Mouse (Mus musculus) urinary bladder, postnatal 14 days (tissue): ENCODE measurements around the gene Erc2.
A peak's percentile ranks its signal among the peaks of the same experiment; 100 is the strongest.

Experiments used
- DNase-seq: peaks from one replicate; pipeline ENCODE4 v3.0.0; 2021; ENCODE audit warnings: low spot score

Erc2 gene

DNA sequence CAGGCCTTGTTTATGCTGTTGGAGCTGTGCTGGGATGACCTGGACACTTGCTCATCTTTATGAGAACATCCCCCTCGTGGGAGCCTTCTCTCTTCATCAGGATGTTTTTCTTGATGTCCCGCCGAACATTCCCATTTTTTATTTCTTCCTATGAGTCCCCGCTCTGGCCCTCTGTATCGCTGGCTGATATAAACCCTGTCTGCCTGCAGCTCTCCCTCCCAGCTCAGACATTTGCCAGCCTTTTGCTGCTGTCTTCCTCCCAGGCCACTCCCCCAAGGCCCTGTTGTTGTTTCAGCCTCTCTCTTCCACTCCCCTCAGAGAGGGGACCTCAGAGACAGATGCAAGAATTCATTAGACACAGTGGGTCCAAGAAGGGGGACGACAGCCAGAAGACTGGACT is 823.5 kb downstream of the Erc2 start:
- no peak for DNase-seq

- no peak for DNase-seq
Observed at GRCm38 (mm10) chr14:28451771-28452170, 829.5 kb downstream of the Erc2 start.

- peak; percentile 52 for DNase-seq
Observed at GRCm38 (mm10) chr14:28456372-28457076, 834.3 kb downstream of the Erc2 start.

GRCm38 (mm10) chr14:28457428-28457827 is 835.2 kb downstream of the Erc2 start:
- DNase-seq, result no peak

- DNase-seq, result no peak
Observed at GRCm38 (mm10) chr14:28467956-28468355, 845.7 kb downstream of the Erc2 start.

DNA sequence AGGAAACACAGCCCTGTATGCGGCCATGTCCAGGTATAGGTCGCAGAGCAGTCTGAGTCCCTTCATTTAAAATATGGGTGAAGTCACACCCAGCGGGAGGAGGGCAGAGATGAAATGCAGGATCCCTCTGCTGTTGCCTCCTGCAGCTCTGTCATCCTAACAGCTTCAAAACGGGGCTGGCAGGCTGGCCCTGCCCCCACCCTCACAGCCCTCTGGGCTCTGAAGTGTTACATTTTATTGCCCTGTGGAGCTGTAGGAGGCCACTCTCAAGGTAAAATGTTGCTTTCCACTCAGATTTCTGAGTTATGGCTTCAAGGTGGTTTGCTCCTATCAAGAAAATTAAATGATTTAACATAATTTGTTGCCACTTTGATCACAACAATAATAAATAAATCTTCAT is 847.5 kb downstream of the Erc2 start:
- no peak for DNase-seq

GRCm38 (mm10) chr14:28470212-28470611 is 848.0 kb downstream of the Erc2 start:
- DNase-seq, result no peak

- no peak for DNase-seq
Observed at GRCm38 (mm10) chr14:28475012-28475411, 852.8 kb downstream of the Erc2 start.

DNA sequence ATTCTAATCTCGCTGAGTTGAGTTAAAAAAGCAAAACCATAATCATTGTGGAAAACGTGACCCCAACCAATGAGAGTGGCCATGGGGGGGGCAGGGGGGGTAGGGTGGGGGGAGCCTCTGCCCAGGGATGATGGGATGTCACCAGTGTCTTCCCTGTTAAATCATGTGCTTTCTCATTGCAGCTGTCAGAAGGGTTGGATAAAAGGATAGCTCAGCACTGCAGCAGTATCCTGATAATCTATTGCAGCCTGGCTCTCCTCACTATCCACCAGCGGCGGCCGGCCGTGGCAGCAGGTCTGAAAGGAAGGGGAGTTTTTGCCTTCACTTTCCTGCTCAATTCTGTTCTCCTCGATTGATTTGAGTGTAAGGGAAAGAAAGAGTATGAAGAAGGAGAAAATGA is 853.2 kb downstream of the Erc2 start:
- DNase-seq, result no peak

DNA sequence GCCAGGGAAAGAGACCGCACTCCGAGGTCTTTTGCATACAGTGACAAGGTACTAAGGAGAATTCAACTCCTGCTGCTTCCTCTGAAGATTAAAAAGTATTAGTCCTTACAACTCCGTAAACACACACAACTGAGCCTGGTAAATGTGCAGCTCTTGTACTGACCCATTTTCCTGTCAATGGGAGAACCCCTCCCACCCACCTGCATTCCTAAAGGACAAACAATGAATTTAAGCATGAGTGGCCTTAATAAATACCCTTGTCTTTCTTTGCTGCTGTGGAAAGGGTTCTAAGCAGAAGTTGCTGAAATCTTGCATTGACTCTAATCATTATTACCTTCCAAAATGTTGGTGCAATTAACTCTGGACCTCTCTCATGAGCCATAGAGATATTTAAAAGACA is 854.5 kb downstream of the Erc2 start:
- no peak for DNase-seq

DNA sequence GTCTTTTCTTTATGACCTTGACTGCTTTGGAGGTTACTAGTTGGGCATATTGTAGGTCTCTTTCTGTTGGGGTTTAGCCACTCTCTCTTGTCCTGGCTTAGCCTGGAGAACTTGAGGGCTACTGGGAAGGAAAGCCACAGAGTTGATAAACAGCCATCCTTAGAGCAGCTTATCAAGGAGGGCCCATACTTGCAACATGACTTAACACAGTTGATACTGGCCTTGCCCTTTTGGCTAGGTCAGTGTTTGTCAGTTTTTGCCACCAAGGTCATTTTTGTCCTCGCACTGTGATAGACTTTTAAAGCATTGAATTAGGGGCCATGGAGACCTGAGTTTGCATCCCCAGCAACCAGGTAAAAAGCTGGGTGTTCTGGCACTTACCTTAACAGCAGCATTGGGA is 858.6 kb downstream of the Erc2 start:
- DNase-seq, result no peak

- no peak for DNase-seq
Observed at GRCm38 (mm10) chr14:28493806-28494205, 871.6 kb downstream of the Erc2 start.

GRCm38 (mm10) chr14:28494273-28494672 is 872.0 kb downstream of the Erc2 start:
- DNase-seq, result no peak

- no peak for DNase-seq
Observed at GRCm38 (mm10) chr14:28501216-28501878, 879.1 kb downstream of the Erc2 start.

DNA sequence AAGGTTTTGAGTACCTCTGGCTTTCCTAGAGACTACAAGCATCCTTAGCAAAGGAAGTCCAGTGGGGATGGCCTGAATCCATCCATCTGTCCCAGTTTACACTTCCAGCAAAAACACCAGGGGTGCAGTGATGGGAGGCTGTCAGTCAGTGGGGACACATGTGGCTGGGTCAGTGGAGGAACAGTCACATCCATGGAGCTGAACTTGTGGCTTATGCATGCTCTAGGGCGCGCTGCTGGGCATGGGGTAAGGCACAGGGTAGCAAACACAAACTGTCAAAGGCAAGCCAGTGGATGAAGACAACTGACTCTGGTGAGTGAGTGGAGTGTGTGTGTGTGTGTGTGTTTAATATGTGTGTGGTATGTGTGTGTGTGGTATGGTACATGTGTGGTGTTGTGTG is 881.0 kb downstream of the Erc2 start:
- no peak for DNase-seq

GRCm38 (mm10) chr14:28504101-28505050 is 882.1 kb downstream of the Erc2 start, which contains the start of gene Wnt5a:
TSS of gene Wnt5a (plus strand) at chr14:28504750.
- peak; percentile 56 for DNase-seq

DNA sequence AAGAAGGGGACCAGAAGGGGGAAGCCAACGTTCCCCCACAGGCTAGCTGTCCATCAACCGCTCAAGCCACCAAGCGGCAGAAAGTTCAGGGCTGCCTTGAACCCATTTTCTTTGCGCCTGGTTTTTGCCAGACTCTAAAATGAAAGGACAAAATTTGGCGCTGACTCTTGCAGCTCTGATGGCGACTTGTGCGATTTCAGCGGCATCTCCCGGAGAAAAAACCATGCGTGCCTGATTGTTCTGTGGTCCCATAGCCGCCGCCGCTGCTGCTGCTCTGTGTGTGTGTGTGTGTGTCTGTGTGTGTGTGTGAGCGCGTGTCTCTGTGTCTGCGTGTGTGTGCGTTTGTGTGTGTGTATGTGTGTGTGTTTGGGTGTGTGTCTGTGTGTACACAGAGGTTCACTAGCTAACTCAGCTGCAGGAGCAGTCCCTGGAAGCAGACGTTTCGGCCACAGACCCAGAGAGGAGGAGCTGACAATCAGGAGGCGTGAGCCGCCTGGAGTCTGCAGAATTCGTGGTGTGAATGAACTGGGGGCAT is 882.9 kb downstream of the Erc2 start:
- DNase-seq, result peak; percentile 71

DNA sequence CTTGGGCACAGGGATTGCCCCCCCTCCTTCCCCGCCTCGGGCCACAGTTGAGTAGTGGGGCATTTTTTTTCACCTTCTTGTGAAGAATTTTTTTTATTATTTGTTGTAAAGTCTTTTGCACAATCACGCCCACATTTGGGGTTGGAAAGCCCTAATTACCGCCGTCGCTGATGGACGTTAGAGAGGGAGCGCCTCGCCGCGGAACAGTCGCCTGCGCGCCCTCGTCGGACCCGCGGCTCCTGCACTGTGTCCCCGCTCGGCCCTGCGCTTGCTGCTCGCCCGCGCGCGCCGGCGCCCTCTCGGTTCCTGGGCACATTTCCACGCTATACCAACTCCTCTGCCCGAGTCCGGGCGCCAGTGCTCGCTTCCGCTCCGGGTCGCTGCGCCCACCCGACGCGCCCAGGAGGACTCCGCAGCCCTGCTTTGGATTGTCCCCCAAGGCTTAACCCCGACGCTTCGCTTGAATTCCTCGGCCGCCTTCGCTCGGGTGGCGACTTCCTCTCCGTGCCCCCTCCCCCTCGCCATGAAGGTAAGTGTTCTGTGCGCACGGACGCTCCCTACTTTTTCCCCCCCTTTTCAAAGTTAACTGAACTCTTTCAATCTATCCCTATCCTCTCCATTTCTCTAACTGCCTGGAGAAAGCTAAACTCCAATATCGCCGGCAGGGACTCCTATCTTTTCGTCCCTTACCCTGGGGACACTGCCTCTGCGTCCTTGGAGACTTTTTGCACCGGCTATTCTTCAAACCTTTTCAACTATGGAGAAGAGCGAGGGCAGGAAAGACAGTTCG is 883.6 kb downstream of the Erc2 start:
- DNase-seq, result peak; percentile 62

GRCm38 (mm10) chr14:28506376-28506831 is 884.2 kb downstream of the Erc2 start:
- DNase-seq, result peak; percentile 64

- no peak for DNase-seq
Observed at GRCm38 (mm10) chr14:28507011-28507410, 884.8 kb downstream of the Erc2 start.

DNA sequence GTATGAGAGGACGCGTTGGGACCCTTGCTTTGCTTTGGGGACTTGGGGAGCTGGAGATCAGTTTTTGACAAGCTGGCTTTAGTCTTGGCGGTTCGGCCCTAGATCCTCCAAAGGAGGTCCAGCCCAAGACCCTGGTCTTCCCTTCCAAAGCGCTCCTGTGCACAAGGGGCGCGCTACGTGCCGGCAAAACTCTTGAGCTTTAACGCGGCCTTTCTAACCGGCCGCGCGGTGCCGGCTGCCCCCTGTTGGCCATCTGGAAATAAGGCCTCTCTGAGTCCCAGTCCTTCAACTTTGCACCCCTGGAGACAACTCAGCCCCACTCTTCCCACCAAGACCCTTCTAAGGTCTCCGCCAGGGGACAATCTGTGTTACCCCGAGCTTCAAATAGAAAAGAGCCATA is 885.2 kb downstream of the Erc2 start:
- peak; percentile 83 for DNase-seq
